Comparison of ENCODE assay signal across 12 mouse cellular contexts in genomic region chr12:28773815-28774214, GRCm38 (mm10). TPM values are rescaled to one million over a fixed set of nuclear protein-coding genes. Genes with fewer than 3 reads are reported as not detected.
DNase-seq lines count a peak whose midpoint lies in the region; ATAC-seq and TF ChIP-seq lines count a peak whose summit lies in the region.
"Had no signal": no experiment of that assay in that cellular context is flagged by ENCODE, and none has a peak within 500 bp of the region (broad histone marks: within the 10 kb centered on the region; RNA-seq: fewer than 3 reads in every experiment).

No protein-coding gene starts in this region.

- TF ChIP-seq EP300 in heart, postnatal 0 days (IDR thresholded peaks at IDR 0.05; ENCODE audit: low read depth), result no peak

- H3K4me3 ChIP-seq in heart, postnatal 0 days (ENCODE audit: low read depth, low read length), result no peak overlapping the region
- H3K4me3 ChIP-seq in midbrain, embryonic 13.5 days (replicated peaks), result no peak overlapping the region
- no peak overlapping the region for H3K4me3 ChIP-seq in midbrain, embryonic 15.5 days
- no peak overlapping the region for H3K4me3 ChIP-seq in neural tube, embryonic 15.5 days (replicated peaks)
- H3K4me3 ChIP-seq: embryonic facial prominence, embryonic 12.5 days; intestine, embryonic 15.5 days; limb, embryonic 13.5 days had no signal

- DNase-seq in heart, postnatal 0 days (ENCODE audit: low spot score), result no peak
- no peak for DNase-seq in heart, adult 9 months (ENCODE audit: low spot score in 2 of 2)
- peak; percentile 43 for DNase-seq in brain, adult 2 months (ENCODE audit: low read depth, low spot score)
- no peak for DNase-seq in left cerebral cortex, postnatal 14 days (ENCODE audit: low spot score in 2 of 2)
- no peak for DNase-seq in left cerebral cortex, adult 11 months (ENCODE audit: low spot score)
- DNase-seq: thymus, postnatal 25 days had no signal

- 82% methylated on average over 3 of the region's 3 CpGs for WGBS in heart, postnatal 0 days
- WGBS in midbrain, embryonic 13.5 days, result 89% methylated on average over 3 of the region's 3 CpGs
- 83% methylated on average over 3 of the region's 3 CpGs for whole genome bisulfite sequencing in midbrain, embryonic 15.5 days
- WGBS in neural tube, embryonic 15.5 days, result 92% methylated on average over 3 of the region's 3 CpGs

- no peak; the same call in 1 of the 2 replicates for ATAC-seq in heart, postnatal 0 days (ENCODE audit: insufficient read depth, low read depth)
- 0 out of 2 replicates have a peak, but pooled peaks have one; percentile 40 for ATAC-seq in midbrain, embryonic 13.5 days
- no peak for ATAC-seq in midbrain, embryonic 15.5 days (replicated peaks)
- ATAC-seq in neural tube, embryonic 15.5 days (ENCODE audit: low FRiP score), result peak; percentile 68; the same call in 1 of the 2 replicates
- ATAC-seq: intestine, embryonic 15.5 days had no signal

- no peaks in the 10 kb centered on the region for H3K9me3 ChIP-seq in heart, postnatal 0 days (replicated peaks; ENCODE audit: control insufficient read depth, low read length)
- H3K9me3 ChIP-seq in midbrain, embryonic 13.5 days, result no peaks in the 10 kb centered on the region
- H3K9me3 ChIP-seq in midbrain, embryonic 15.5 days, result no peaks in the 10 kb centered on the region
- H3K9me3 ChIP-seq in neural tube, embryonic 15.5 days (replicated peaks), result no peaks in the 10 kb centered on the region
- H3K9me3 ChIP-seq: embryonic facial prominence, embryonic 12.5 days; intestine, embryonic 15.5 days; limb, embryonic 13.5 days had no signal

- H3K4me2 ChIP-seq in heart, postnatal 0 days (ENCODE audit: low read depth, low read length), result no peak overlapping the region
- no peak overlapping the region for H3K4me2 ChIP-seq in midbrain, embryonic 13.5 days (replicated peaks)
- H3K4me2 ChIP-seq in midbrain, embryonic 15.5 days, result no peak overlapping the region
- no peak overlapping the region for H3K4me2 ChIP-seq in neural tube, embryonic 15.5 days
- H3K4me2 ChIP-seq: embryonic facial prominence, embryonic 12.5 days; intestine, embryonic 15.5 days; limb, embryonic 13.5 days had no signal

- peak; percentile 33 for TF ChIP-seq CTCF in heart, postnatal 0 days (IDR thresholded peaks at IDR 0.05; ENCODE audit: low read depth)

- no peak overlapping the region for H3K9ac ChIP-seq in heart, postnatal 0 days (replicated peaks; ENCODE audit: low read depth, low read length)
- no peak overlapping the region for H3K9ac ChIP-seq in midbrain, embryonic 13.5 days (replicated peaks)
- no peak overlapping the region for H3K9ac ChIP-seq in midbrain, embryonic 15.5 days
- no peak overlapping the region for H3K9ac ChIP-seq in neural tube, embryonic 15.5 days (replicated peaks)
- H3K9ac ChIP-seq: embryonic facial prominence, embryonic 12.5 days; intestine, embryonic 15.5 days; limb, embryonic 13.5 days had no signal

- H3K36me3 ChIP-seq in heart, postnatal 0 days (replicated peaks; ENCODE audit: control insufficient read depth, insufficient read depth, low read length), result no peaks in the 10 kb centered on the region
- peaks cover 15% of the 10 kb centered on the region for H3K36me3 ChIP-seq in midbrain, embryonic 13.5 days
- no peaks in the 10 kb centered on the region for H3K36me3 ChIP-seq in midbrain, embryonic 15.5 days (replicated peaks)
- H3K36me3 ChIP-seq in neural tube, embryonic 15.5 days, result no peaks in the 10 kb centered on the region
- H3K36me3 ChIP-seq: embryonic facial prominence, embryonic 12.5 days; intestine, embryonic 15.5 days; limb, embryonic 13.5 days had no signal

- no peak overlapping the region for H3K27ac ChIP-seq in heart, postnatal 0 days (ENCODE audit: low read depth)
- H3K27ac ChIP-seq in midbrain, embryonic 13.5 days, result no peak overlapping the region; the same call in 1 of the 2 replicates
- no peak overlapping the region for H3K27ac ChIP-seq in midbrain, embryonic 15.5 days
- H3K27ac ChIP-seq in neural tube, embryonic 15.5 days (replicated peaks), result no peak overlapping the region
- H3K27ac ChIP-seq: embryonic facial prominence, embryonic 12.5 days; intestine, embryonic 15.5 days; limb, embryonic 13.5 days had no signal

- intact Hi-C loops in left cerebral cortex, postnatal 14 days (cut with DNase I), result loop anchor here (10.0 kb wide), 1 partner anchor 391 kb away; no protein-coding TSS in a partner anchor

- H3K4me1 ChIP-seq in heart, postnatal 0 days (ENCODE audit: control insufficient read depth, insufficient read depth), result no peaks in the 10 kb centered on the region
- peaks cover 26% of the 10 kb centered on the region for H3K4me1 ChIP-seq in midbrain, embryonic 13.5 days (replicated peaks)
- H3K4me1 ChIP-seq in midbrain, embryonic 15.5 days, result peaks cover 14% of the 10 kb centered on the region
- H3K4me1 ChIP-seq in neural tube, embryonic 15.5 days, result peaks cover 20% of the 10 kb centered on the region
- H3K4me1 ChIP-seq: embryonic facial prominence, embryonic 12.5 days; intestine, embryonic 15.5 days; limb, embryonic 13.5 days had no signal

- no peaks in the 10 kb centered on the region for H3K27me3 ChIP-seq in heart, postnatal 0 days (ENCODE audit: control insufficient read depth, insufficient read depth, low read length)
- no peaks in the 10 kb centered on the region for H3K27me3 ChIP-seq in midbrain, embryonic 13.5 days
- H3K27me3 ChIP-seq in midbrain, embryonic 15.5 days (replicated peaks), result no peaks in the 10 kb centered on the region
- no peaks in the 10 kb centered on the region for H3K27me3 ChIP-seq in neural tube, embryonic 15.5 days (replicated peaks)
- H3K27me3 ChIP-seq: embryonic facial prominence, embryonic 12.5 days; intestine, embryonic 15.5 days; limb, embryonic 13.5 days had no signal

RNA-seq across cellular contexts. Expression of gene Eipr1, which starts 22.2 kb away (rescaled TPM):
- total RNA-seq in heart, postnatal 0 days (2014; rRNA removed; ENCODE audit: low replicate concordance), result 29.3 and 32.0 TPM in 2 replicates
- polyA plus RNA-seq in heart, postnatal 0 days (2015; fragmentation: Nextera tagmentation; extraction: Ambion mirVana), result 13.0 and 16.4 TPM in 2 replicates
- 71.3 and 75.7 TPM in 2 replicates for polyA plus RNA-seq in midbrain, embryonic 13.5 days (2015; fragmentation: Nextera tagmentation; extraction: Ambion mirVana)
- polyA plus RNA-seq in midbrain, embryonic 15.5 days (2015; fragmentation: Nextera tagmentation; extraction: Ambion mirVana), result 79.2 and 85.6 TPM in 2 replicates
- 59.8 and 70.8 TPM in 2 replicates for polyA plus RNA-seq in neural tube, embryonic 15.5 days (2015; fragmentation: Nextera tagmentation; extraction: Ambion mirVana)
- 10 to 100 TPM; 59.7 to 60.1 TPM for total RNA-seq in left cerebral cortex, postnatal 14 days (2021)

RNA-seq across cellular contexts. Expression of gene Trappc12, which starts 23.5 kb away (rescaled TPM):
- total RNA-seq in heart, postnatal 0 days (2014; rRNA removed; ENCODE audit: low replicate concordance), result 41.4 and 43.4 TPM in 2 replicates
- 21.6 and 21.7 TPM in 2 replicates for polyA plus RNA-seq in heart, postnatal 0 days (2015; fragmentation: Nextera tagmentation; extraction: Ambion mirVana)
- polyA plus RNA-seq in midbrain, embryonic 13.5 days (2015; fragmentation: Nextera tagmentation; extraction: Ambion mirVana), result 43.8 and 46.0 TPM in 2 replicates
- 46.4 and 46.7 TPM in 2 replicates for polyA plus RNA-seq in midbrain, embryonic 15.5 days (2015; fragmentation: Nextera tagmentation; extraction: Ambion mirVana)
- polyA plus RNA-seq in neural tube, embryonic 15.5 days (2015; fragmentation: Nextera tagmentation; extraction: Ambion mirVana), result 39.7 and 41.8 TPM in 2 replicates
- 10 to 100 TPM; 53.6 to 57.0 TPM for total RNA-seq in left cerebral cortex, postnatal 14 days (2021)

Comparison
In these comparisons a context has a peak if more than half of its experiments do, and no peak if none do; other contexts are left out.
1. ATAC-seq: peak in midbrain, embryonic 13.5 days (single experiment) and neural tube, embryonic 15.5 days (single experiment); none in heart, postnatal 0 days (single experiment) and midbrain, embryonic 15.5 days (single experiment).